Mouse (Mus musculus): ENCODE data around the gene Lyrm9.
"Not testable (repeated sequence)": the region's sequence is repeated elsewhere in the genome, so short reads cannot be mapped to it uniquely, and the experiment has no call there.

Gene Lyrm9

GRCm38 (mm10) chr11:78852529-78852928 lies 26.1 kb downstream of the Lyrm9 start:
- peak in 1 of 2 experiments; percentile 51 for DNase-seq

- peak; percentile 77 to 83 for DNase-seq
Measured at GRCm38 (mm10) chr11:78856310-78856709, 29.9 kb downstream of the Lyrm9 start.

DNA sequence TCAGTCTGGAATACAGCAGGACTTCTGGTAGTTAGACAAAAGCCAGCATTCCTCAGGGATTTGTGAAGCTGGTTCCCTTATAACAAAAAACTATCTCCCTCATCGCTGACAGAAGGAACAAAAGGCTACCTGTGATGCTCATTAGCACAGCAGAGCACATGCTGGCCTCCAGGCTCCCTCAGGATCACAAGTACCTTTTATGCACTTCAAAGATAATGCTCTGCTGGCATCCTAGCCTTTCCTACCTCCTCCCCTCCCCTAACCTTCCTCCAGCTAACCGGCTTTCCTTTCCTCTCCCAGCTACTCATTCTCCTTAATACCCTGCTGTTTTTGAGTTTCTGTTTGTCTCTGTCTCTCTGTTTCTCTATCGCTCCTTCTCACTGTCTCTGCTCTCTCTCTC lies 31.2 kb downstream of the Lyrm9 start:
- no peak for DNase-seq

DNA sequence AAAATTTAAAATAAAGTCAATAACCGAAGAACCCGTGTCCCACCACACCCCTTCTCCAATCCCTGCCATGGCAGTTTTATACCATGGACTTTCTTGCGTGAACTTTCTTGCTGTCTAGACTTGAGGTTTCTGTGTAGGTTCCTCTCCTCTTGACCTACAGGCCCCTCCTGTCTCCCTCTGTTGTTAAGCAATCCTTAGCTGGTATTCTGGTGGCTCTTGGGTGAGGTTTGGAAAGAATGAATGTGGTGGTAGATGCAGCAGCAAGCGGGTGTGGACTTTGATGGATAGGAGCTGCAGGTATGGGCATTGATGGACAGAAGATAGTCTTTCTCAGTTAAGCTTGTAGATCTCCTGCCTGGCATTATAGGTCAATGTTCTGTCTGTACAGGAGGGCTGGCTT lies 37.5 kb downstream of the Lyrm9 start:
- no peak for DNase-seq

DNA sequence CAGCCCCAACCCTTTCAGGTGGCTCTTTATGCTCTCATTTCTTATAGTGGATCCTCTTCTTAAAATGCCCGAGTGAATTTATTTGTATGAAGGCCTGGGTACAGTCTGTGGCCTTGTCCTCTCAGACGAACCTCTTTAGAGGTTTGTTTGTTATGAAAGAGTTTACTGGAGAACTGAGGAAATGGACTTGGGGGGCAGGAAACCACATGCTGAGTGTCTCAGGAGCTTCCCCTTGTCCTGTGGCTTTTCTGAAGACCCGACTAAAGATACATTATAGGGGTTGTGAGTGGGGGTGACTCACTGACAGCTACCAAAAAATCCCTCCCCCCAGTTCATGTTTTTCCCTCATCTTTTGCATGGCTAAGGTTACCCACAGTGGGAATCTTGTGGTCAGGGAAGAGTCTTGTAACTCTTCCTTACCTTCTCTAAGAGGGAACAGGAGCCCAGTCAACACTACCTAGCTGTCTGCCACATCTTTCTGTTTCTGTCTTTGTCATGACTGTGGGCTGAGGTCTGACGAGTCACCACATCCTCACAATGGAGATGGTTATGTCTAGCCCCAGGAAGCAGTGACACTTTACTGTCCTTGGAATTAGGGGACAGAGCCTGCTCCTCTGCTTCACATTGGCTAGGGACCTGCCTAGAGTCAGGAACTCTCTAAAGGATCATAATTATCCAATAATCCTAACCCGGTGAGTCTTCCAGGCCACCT lies 38.3 kb downstream of the Lyrm9 start:
- no peak for DNase-seq

GRCm38 (mm10) chr11:78865314-78865713 lies 38.9 kb downstream of the Lyrm9 start:
- no peak for DNase-seq

DNA sequence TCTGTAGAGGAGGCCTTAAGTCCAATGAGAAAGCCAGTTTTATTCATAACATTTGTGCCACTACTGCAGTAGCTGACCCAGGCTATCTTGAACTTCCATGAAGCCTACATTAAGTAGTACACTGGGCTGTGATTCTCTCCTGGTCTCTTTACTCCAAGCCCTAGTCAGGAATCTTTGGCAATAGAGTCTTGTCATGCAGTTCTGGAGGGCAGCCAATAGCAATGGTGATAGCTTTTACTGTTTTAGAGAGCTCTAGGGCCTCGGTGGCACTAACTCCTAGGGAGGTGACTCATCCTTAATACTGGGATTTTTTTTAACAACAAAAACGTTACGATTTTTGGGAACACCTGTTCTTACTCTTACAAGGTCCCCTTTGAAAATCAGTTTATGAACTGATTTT lies 40.1 kb downstream of the Lyrm9 start:
- no peak for DNase-seq

DNA sequence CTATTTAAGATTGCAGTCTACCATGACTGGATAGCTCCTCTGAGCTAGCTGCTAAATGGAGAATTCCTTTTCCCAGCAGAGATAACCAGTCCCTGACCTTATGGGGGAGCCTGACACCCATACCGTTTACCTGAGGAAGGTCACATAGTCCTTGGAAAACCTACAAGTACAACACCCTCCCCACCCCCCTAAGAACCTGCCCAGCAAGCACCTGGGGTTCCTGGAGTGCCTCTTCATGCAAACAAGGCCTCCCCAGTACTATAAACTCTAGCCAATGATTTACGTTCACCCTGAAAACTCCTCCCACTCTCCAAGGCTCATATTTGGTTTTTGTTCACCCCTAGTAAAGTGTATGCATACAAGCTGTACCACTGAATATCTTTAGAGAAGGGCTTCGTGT lies 41.3 kb downstream of the Lyrm9 start:
- no peak for DNase-seq

DNA sequence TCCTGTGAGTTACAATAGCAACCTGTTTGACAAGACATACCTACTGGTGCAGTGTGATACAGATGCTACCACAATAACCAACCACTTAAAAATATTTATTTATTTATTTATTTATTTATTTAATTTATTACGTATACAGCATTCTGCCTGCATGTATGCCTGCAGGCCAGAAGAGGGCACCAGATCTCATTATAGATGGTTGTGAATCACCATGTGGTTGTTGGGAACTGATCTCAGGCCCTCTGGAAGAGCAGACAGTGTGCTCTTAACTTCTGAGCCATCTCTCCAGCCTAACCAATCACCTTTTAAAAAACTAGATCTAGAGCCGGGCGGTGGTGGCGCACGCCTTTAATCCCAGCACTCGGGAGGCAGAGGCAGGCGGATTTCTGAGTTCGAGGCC lies 42.8 kb downstream of the Lyrm9 start:
- not testable (repeated sequence) for DNase-seq

GRCm38 (mm10) chr11:78870891-78871290 lies 44.5 kb downstream of the Lyrm9 start:
- no peak for DNase-seq

GRCm38 (mm10) chr11:78872782-78873181 lies 46.4 kb downstream of the Lyrm9 start:
- no peak for DNase-seq

GRCm38 (mm10) chr11:78879727-78880126 lies 53.3 kb downstream of the Lyrm9 start:
- no peak for DNase-seq

GRCm38 (mm10) chr11:78886693-78887092 lies 60.3 kb downstream of the Lyrm9 start:
- no peak for DNase-seq

GRCm38 (mm10) chr11:78887102-78887971 lies 61.0 kb downstream of the Lyrm9 start:
- peak; percentile 11 for DNase-seq

DNA sequence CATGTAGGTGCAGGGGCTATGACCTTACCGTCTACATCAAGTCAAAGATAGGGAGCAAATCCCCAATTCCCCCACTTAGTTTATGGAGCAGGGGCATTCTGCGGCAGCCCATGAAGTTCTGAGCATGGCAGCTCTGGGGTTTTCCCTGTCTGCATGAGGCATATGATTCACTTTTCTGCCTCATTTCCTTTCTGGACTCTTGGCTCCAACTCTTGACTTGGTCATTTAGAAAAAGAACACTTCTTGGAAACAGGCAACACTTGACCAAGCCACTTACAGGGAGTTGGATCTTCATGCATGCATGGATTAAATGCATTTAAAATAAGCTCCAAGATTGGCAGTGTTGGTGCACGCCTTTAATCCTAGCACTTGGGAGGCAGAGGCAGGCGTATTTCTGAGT lies 62.8 kb downstream of the Lyrm9 start:
- DNase-seq: no peak

All from thymus, postnatal 36 days (tissue).